Mouse (Mus musculus) MEL-GATA-1-ER (cell line): ENCODE data around the gene Scp2.

Experiments used
- DNase-seq: peaks from one replicate; pipeline ENCODE4 v3.0.0-alpha.2; 2012; ENCODE audit warnings: low read depth; ENCODE audit errors: extremely low read depth

Gene Scp2

DNA sequence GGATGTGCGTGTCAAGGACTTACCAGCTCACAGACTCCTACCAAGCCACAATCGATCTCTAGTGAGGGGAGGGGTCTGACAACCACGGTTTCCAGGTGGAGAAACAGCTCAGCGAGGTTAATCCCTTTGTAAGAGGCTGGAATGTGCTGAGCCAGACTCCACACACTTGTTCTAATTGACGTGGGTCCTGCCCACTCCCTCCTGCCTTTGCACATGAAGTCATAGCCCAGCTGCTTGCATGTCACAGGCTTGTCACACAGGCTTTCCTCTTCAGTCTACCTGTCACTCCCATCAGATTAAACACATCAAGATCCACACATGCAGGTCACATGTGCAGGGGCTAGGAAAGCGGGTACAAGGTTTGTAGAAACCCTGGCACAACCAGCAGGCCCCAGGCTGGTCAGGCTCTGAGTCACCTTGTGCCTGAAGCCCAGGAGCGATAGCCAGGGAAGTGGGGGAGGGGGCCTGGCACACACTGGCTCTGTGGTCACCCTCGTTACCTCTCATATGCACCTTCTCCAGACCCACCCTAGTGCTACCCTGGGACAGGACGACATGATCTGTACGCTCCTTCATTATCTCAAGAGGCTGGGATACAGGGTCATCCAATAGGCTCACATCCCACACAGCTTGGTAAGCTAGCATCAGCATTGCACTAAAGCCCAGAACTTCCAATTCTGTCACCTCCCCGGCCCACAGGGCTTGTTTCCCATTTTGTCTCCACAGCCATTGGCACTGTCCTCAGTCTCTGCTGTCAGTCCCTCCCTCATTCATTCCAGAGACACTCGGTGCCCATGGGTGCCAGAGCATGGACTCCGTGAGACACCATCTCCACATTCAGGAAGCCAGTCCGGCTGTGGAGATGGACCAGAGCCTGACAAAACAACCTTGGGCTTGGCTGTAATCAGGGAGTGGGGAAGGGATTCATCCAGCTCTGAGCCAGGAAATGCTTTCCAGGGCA is 125.6 kb downstream of the Scp2 start:
- no peak for DNase-seq

DNA sequence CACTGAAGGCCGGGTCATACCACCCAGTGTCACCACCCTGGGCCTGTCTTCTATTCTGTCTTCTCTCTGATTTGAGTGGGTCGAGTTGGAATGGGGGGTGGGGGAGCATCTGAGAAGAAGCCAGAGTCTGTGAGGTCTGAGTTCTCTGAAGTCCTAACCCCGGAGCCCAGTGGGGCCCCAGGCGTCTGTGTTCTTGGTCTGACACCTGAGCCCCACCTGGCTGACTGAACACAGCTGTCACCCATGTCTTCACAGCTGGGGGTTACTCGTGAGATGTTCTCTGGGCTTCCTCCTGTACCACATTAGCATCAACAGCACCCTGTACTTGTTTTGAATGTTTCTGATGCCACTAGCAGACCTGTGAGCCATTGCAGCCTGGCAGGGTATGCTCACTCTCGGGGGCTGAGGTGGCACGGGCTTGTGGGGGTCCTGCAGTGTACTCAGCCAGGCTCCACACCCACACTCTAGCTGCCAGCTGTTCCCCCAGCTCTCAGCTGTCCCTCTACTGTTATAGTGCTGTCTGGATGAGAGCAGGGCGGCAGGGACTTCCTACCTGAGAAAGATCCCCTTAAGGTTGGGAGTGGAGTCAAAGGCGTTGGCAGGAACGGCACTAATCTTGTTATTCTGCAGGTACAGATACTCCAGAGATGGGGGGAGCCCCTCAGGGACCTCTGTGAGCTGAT is 126.4 kb downstream of the Scp2 start:
- no peak for DNase-seq

DNA sequence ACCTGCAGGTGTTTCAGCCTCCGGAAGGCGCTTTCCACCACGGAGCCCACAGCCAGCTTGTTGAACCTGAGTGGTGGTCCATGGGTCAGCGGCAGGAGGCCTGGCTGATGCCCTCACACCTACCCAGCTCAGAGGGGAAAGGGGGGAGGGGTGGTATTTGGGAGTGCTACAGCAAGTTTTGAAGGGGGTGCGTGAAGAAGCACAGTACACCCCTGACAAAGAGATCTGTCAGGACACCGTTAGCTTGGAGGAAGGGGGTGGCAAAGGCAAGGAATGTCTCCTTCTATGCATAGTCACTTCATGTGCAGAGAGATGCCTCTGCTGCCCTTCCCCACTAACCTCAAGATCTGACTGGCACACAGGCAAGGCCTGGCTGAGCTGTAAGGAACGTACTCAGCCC is 127.0 kb downstream of the Scp2 start:
- no peak for DNase-seq

DNA sequence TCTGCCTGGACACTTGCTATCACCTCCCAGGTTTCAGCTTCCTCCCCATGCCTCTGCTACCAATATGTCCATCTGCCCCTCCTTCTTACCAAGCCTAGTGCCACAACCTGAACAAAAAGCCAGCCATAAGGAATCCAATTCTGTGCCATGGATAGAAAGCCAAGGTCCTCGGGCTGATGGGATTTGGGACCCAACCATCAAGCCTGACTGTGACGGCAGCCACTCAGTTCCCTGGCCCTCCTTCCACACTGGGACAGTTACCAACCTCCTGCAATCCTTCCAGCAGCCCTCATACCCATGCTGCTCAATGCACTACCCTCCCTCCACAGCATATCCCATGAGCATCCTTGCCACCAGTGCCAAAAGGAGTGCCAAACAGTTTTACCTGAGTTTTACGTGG is 128.5 kb downstream of the Scp2 start:
- no peak for DNase-seq

DNA sequence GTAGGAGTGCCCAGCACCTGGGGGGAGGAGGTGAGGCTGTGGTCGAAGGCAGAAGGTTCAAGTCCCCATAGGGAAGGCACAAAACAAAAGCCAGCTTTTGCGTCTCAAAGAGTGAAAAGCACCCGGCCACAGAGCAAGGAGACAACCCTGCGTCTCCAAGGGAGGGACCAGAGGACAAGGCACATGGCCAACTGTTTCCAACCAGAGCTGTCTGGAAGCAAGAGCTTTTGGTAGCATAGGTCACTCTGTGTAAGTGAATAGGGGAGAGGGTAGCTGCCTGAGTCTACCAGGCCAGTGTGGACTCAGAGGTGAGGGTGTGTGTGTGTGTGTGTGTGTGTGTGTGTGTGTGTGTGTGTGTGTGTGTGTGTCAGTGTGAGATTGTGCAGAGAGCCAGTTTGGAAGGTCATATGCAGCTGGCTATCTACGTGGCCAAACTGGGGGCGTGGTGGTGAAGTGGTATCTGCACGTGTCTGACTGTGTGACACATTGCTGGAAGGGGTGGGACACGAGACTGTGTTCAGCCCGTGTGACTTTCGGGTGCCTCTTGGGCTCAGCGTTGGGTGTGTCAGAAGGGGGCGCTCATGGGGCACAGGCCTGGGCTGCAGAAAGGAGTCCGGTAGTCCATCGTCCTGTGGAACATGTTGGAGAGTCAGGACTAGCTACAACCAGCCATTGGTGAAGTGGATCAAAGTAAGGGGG is 129.6 kb downstream of the Scp2 start:
- no peak for DNase-seq

DNA sequence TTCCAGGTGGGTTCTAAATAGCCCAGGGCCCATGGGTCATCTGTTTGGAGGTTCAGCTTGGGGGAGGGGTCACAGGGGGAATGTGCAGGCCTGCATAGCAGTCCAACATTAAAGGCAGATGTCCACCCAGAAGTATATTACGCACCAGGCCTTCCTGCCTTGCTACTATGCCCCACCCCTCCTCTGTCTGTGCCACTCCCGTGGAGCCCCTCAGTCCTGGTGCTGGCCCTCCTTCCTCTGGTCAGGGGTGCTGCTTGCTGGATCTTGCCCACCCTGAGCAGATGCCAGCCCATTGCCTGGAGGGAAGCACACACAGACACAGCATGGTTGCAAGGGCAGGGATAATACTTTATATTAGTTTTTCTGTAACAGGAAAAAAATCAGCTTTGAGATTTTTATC is 130.3 kb downstream of the Scp2 start:
- DNase-seq, result no peak

DNA sequence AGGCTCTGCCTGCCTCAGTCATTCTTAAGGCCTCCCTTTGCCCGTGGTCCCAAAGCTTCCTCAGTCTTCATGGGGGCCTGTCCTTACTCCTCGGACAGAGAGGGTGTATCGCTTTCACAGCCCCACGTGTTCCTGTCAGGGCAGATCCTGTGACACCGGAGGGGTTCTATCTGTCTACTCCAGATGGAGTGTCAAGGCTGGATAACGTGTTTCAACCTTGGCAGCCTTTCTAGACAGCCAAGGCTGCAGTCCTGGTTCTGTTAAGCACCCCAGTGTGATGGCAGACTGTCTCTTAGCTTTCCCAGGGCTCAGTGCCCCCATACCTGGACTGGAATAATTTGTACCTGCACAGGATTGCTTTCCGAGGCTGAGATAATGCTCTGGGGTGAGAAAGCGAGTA is 136.3 kb downstream of the Scp2 start:
- DNase-seq, result no peak

DNA sequence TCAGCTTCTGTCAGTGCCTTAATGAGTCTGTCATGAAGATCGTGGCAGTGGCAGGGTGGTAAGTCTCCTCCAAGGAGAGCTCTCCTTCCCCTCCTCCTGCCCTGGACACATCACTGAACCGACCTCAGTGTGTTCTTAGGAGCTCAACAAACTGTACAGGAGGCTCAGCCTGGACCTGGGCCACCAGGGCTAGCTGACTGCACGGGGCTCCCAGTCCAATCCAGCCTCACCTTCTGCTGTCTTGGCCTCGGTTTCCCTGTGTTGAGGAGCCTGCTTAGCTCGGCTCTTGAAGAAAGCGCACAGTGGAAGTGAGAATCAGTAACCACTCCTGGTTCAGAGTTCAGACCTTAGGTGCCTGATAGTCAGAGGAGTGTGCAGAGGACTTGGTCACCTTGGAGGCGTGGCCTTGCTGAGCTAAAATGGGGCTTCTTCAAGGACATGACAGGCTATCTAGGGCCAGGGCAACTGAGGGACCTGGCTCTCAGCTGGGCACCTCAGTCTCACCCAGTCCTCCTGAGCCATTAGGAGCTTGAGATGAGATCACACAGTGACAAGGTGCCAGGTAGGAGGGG is 137.2 kb downstream of the Scp2 start:
- DNase-seq, result no peak

DNA sequence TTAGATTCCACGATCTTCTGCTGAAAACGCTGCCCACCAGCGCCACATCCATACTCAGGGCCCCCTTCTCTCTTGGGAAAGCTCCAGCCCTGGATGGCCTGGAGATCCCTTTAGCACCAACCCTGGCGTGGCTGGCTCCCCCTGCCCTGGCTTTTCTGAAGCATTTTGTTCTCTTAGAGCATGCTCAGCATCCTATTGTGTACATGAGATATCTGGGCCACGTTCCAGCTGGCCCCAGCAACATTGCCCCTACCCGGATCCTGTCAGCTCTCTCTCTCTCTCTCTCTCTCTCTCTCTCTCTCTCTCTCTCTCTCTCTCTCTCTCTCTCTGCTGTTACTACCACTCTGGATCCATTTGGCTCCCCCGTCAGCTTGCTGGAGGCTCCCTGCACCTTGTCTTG is 139.5 kb downstream of the Scp2 start:
- DNase-seq, result no peak

DNA sequence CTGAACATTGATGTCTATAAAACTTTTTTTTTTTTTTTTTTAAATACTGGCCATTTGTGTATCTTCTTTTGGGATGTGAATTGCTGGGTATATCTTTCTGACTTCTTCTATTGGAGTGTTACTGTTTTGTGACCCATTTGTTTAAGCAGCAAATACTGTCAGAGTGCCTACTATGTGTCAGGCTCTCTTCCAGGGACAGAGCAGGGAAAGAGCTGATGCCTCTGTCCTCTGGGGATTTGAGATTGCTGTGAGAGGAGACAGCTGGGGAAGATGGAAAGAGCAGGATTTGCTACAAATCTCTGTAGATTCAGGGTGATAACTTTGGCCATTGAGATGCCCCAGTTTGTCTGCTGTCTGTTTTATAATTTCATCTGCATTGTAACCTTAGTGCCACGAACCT is 145.4 kb downstream of the Scp2 start:
- no peak for DNase-seq

DNA sequence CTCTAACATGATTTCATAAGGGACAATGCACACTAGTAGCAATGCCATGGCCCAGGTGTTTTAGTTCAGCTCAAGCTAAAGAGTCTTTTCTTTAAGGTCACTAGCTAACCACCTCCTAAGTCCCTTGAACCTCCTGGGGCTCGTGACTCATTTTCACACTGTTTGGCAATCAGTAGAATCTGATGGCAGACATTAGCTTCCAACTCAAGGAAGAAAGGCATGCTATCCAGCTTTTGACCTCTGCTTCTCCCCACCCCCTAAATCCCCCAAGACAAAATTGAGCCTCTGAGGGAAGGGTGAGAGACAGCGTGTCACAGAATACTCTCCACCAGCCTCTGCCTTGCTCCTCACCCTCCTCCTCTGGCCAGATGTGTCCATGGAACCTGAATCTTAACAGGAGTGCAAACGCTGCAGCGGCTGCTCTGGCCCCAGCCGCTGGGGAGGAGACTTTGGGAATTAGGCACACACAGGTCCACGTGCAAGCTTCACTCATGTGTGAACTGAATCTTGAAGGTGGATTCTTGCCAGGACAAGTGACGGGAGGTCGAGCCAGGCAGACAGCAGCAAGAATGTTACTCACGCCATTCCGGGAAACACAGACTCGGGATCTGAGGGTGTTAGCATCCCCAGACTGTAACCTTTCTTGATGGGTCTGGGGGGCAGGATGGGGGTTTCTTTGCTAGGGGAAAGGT is 146.0 kb downstream of the Scp2 start:
- DNase-seq, result no peak

DNA sequence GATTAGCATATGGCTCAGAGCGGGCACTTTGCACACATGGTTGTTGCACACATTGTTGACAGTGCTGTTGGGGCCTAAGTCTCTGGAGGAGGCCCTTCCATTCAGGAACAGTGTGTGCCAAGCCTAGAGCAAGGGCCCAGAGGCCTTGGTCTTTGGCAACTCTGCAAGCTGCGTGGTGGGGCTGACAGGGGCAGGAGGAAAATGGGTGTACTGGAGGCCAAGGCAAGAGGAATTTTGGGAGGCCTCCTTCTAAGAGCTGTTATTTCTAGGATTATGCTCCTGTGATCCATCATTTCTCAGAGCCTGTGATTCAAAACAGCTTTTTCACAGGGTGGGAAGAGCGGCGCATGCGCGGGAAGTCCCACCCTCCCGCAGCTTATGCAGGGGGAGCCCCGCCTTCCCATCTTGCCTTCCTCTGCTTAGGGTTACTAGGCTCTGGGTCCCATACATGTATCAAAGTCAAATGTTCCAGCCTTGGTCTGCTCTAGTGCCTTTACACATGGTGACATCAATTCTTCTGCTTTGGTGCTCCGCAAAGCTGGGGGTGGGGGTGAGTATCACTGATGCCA is 148.3 kb downstream of the Scp2 start:
- DNase-seq, result no peak

DNA sequence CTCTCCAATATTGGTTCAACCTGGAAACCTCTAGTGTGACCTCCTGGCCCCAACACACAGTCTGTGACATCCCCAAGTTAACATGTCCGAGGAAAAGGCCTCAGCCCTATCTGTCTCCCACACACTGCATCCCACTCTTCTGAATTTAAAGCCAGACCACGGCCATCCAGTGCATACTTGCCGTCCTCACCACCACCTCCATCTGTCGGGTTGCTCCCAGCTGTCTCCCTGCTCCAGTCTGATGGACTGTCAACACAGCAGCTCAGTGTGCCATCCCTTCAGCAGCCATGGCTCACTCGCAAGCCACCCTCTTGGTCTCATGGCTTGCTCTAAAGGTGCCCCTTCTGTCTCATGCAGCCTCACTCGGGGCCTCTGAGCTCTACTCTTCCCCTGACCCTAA is 149.1 kb downstream of the Scp2 start:
- no peak for DNase-seq

DNA sequence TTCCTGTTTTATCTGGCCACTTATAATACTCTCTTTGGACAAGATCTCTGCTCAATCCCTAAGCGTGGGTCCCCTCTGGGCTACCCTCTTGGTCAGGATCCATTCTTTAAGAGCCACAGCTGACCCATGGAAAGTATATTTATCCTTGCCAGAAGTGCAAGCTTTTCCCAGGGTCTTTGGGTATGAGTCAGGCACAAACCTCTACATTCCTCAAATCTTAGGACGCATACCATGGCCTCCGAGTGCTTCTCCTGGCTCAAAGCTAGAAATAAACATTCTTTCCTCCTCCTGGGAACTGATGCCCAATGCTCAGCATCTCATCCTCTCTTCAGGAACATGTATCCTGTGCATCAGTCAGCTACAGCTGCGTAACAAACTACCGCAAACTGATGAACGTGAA is 149.8 kb downstream of the Scp2 start:
- DNase-seq, result no peak
